Comparison of ENCODE assay signal across 14 mouse cellular contexts in the genomic region with DNA sequence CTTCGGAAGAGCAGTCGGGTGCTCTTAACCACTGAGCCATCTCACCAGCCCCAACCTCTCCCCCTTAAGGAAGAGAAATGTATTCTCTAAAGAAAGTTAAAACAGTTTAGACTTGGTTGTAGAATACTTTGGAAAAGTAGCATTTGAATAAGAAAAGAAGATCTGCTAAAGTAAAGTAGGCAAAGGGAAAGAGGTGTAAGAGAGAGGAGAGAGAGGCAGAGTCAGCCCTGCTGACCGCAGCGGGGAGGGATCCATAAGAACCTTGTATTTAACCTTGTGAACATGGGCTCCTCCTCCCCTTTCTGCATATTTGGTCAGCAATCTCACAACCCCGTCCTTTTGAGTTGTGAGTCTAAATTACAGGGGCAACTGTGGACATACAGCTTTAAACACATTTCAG.
"Had no signal": no experiment of that assay in that cellular context is flagged by ENCODE, and none has a peak within 500 bp of the region (broad histone marks: within the 10 kb centered on the region; RNA-seq: fewer than 3 reads in every experiment).

No protein-coding gene starts in this region.

- H3K4me3 ChIP-seq: layer of hippocampus, adult 2 months; liver, embryonic 13.5 days; midbrain, embryonic 12.5 days; midbrain, embryonic 15.5 days; neural tube, embryonic 12.5 days; neural tube, embryonic 15.5 days; stomach, embryonic 15.5 days had no signal

- H3K4me1 ChIP-seq: stomach, embryonic 15.5 days had no signal

- DNase-seq: kidney, adult 2 months; kidney, postnatal 25 days; layer of hippocampus, adult 9-11 months; liver, embryonic 13.5 days; lung, embryonic 14.5 days; retina, postnatal 1 day; right cerebral cortex, postnatal 25 days; thymus, postnatal 25 days had no signal
